Mouse (Mus musculus) kidney, adult 2 months (tissue): ENCODE measurements at regions not wholly inside any gene's neighbourhood (a gene's known extent, or its start where the extent isn't known, plus 50 kb on each side); places are given as distances from the start of the nearest gene placed in this dataset.
"Not testable (repeated sequence)": the region's sequence is repeated elsewhere in the genome, so short reads cannot be mapped to it uniquely, and the experiment has no call there.

Experiments
- DNase-seq: peaks from one replicate; pipeline ENCODE4 v3.0.0; 2021
- H3K27ac ChIP-seq: fragments of 200-500 bp; 2 replicates; pipeline ENCODE4 v1.5.1; 2012; ENCODE audit warnings: low read depth, low read length, control low read depth, inconsistent platforms; ENCODE audit not compliant: insufficient read depth
- H3K27me3 ChIP-seq: fragments of 200-500 bp; replicated peaks from 2 replicates; pipeline ENCODE4 v1.6.1; 2012; ENCODE audit warnings: mild to moderate bottlenecking, moderate library complexity, low read length, inconsistent platforms; ENCODE audit not compliant: control insufficient read depth, insufficient read depth
- H3K36me3 ChIP-seq: fragments of 200-500 bp; 2 replicates; pipeline ENCODE4 v1.6.1; 2012; ENCODE audit warnings: mild to moderate bottlenecking, moderate library complexity, low read length, inconsistent platforms; ENCODE audit not compliant: control insufficient read depth, insufficient read depth
- H3K4me1 ChIP-seq: fragments of 200-500 bp; 2 replicates; pipeline ENCODE4 v1.6.1; 2011; ENCODE audit warnings: low read length; ENCODE audit not compliant: control insufficient read depth, insufficient read depth
- H3K4me3 ChIP-seq: fragments of 200-500 bp; 2 replicates; pipeline ENCODE4 v1.5.1; 2011; ENCODE audit warnings: mild to moderate bottlenecking, low read depth, low read length, control low read depth; ENCODE audit not compliant: insufficient read depth
- CTCF ChIP-seq: fragments of 200-500 bp; conservative IDR thresholded peaks from 2 replicates; pipeline ENCODE4 v1.5.1; 2011; ENCODE audit warnings: low read depth, mild to moderate bottlenecking, control low read depth, low read length, moderate library complexity, mixed read lengths; ENCODE audit not compliant: insufficient read depth, insufficient read length
- POLR2A ChIP-seq: fragments of 200-500 bp; IDR thresholded peaks from one replicate; pipeline ENCODE4 v1.6.1; 2011; ENCODE audit warnings: low read depth, low read length, control low read depth
- WGBS: fragments of 180-500 bp; shearing (Covaris S2); methylation state at CpG from one replicate; pipeline ENCODE4 v1.1.7; 2018; 5-methylcytosine and 5-hydroxymethylcytosine counted together

DNA sequence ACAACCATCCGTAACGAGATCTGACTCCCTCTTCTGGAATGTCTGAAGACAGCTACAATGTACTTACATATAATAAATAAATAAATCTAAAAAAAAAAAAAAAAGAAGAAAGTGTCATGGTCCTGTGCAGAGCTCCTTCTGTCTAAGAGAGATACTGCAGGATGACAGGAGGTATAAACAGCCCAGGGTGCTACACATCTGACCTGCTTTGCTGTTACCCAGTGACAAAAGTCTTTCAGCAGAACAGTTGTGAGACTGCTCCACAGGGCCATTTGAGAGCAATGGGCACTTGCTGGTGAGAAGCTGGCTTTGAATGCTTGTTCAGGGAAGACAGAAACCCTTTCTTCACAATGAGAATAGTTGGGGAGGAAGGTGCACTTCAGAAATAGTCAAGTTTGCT, 102.9 kb upstream of the Ctso start:
- H3K27ac ChIP-seq = no peak overlapping the region
- 45% methylated on average over 2 of the region's 2 CpGs for WGBS
- no peak overlapping the region for H3K4me3 ChIP-seq
- H3K4me1 ChIP-seq = no peaks in the 10 kb centered on the region
- H3K27me3 ChIP-seq = no peaks in the 10 kb centered on the region
- TF ChIP-seq POLR2A = no peak
- no peak for TF ChIP-seq CTCF
- no peak for DNase-seq
- H3K36me3 ChIP-seq = no peaks in the 10 kb centered on the region

DNA sequence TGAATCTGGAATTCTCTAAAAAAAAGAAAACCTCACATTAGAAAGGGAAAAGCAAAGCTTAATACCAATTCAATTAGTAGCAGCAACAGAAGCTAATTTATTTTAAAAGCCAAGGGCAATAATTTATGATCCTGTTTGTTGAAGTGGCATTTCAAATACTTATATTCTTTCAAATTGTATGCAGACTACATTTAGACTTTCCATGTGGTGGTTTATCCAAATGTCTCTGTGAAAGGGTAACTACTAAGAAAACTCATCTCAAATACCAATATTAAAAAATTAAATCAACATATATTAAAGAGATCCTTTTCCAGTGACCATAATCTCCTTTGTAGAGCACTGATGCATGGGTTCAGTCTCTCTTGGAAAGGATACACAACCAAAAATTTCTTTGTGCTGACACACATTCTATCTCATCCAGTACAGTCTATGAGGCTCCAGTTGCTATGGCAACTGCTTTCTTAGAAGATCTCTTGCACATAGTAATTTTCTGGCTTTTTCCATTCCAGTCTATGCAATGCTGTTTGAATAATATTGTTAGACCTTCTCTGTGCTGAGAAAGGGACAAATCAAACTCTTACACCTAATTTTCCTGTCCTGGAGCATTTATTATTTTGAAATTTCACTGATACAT, 102.3 kb upstream of the Ctso start:
- no peak for DNase-seq
- Histone ChIP-seq H3K27ac (no peak overlapping the region), H3K4me1 (no peaks in the 10 kb centered on the region), H3K36me3 (no peaks in the 10 kb centered on the region), H3K27me3 (no peaks in the 10 kb centered on the region), H3K4me3 (no peak overlapping the region)
- no peak for TF ChIP-seq CTCF
- TF ChIP-seq POLR2A = no peak

DNA sequence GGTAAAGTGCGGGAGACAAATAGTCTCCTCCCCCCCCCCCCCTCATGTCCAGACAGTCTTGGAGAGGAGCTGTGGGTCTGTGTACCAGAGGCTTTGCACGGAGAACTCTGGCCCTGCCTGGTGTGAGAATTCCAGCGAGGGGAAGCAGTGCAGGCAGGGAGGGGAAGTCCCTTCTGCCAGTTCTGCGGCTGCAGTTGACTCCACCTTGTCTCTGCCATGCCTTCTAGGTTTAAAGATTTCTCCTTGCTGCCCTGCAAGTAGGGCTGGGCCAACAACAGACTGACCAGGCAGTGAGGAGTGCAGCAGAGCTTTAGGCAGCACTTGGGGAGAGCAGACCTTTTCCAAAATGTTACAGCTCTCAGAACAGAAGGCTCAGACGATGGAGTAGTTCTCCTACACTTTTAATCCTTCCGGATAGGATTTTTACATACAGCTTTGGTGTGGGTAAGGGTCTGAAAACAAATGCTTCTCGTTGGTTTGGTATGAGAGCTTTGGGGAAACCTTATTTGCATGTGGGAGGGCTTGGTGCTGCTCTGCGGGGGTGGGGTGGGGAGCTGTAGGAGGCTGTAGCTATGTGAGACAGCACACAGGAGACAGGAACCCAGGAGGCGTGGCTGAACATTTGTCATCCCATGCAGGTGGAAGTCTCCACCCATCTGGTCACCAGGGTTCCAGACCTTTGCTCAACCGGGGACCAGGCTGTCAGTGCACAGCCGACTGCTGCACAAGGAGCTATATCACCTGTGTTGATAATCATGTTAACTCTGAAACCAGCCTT, 96.8 kb upstream of the Ctso start:
- no peak for TF ChIP-seq POLR2A
- no peak for TF ChIP-seq CTCF
- DNase-seq = no peak
- Histone ChIP-seq H3K4me1 (no peaks in the 10 kb centered on the region), H3K36me3 (no peaks in the 10 kb centered on the region), H3K4me3 (no peak overlapping the region), H3K27me3 (no peaks in the 10 kb centered on the region), H3K27ac (no peak overlapping the region)
- 2% methylated on average over 11 of the region's 11 CpGs for WGBS

DNA sequence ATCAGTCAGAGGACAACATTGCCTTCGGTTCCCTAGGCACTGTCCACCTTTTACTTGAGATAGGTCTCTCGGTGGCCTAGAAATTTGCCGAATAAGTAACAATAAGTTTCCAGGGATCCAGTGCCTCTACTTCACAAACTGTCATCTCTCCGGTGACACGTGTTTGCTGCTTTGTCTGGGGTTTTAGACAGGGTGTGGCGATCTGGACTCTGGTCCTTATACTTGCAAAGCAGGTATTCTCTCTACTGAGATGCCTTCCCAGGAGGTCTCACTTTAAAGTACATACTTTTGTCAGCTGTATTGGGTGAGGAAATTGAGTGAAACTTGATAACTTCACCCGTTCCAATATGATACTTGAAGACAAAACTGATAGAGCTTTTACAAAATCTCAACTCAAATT, 95.9 kb upstream of the Ctso start:
- Histone ChIP-seq H3K27me3 (no peaks in the 10 kb centered on the region), H3K27ac (no peak overlapping the region), H3K4me1 (no peaks in the 10 kb centered on the region), H3K4me3 (no peak overlapping the region), H3K36me3 (no peaks in the 10 kb centered on the region)
- WGBS = 86% methylated on average over 7 of the region's 7 CpGs
- no peak for DNase-seq
- TF ChIP-seq POLR2A (no peak), CTCF (no peak)

DNA sequence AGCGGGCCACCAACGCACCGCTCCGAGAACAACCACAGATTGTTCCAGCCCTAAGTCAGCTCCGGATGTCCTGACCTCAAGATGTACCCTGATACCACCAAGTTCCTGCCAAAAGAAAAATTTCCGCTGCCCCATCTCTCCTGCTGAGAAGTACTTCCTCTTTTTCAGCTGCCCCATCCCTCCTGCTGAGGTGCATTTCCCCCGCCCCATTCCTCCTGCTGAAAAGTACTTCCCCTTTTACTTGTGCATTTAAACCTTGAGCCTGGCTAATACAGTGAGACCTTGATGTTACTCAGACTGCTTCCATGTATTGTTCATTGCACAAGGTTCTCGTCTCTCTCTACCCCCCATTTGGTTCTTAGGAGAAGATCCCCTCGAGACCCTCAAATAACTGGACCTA, 94.3 kb upstream of the Ctso start:
- not testable (repeated sequence) for DNase-seq, H3K27me3 ChIP-seq, H3K4me1 ChIP-seq, H3K4me3 ChIP-seq, H3K27ac ChIP-seq, H3K36me3 ChIP-seq
- WGBS = 97% methylated on average over 9 of the region's 9 CpGs

DNA sequence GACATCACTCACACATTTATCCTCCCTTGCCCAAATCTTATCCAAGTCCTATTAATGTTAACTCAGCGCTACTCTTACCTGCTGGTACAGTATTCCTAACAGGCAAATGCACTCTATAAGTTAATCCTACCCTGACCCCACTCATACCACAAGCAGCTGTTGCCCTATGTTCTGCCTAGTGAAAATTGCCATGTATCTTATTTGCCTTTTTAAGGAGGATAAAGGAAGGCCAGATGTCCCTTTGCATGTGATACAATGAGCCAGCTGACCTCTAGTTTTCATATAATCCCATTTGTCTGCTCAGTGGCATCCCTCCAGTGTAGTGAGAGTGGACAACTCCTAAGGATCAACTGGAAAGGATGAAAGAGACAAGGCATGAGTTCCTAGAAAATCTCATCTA, 67.9 kb upstream of the Ctso start:
- Histone ChIP-seq H3K27me3 (no peaks in the 10 kb centered on the region), H3K27ac (no peak overlapping the region), H3K4me3 (no peak overlapping the region), H3K4me1 (no peaks in the 10 kb centered on the region), H3K36me3 (no peaks in the 10 kb centered on the region)
- WGBS = 96% methylated on average over 1 of the region's 1 CpGs
- TF ChIP-seq CTCF = no peak
- TF ChIP-seq POLR2A = no peak
- no peak for DNase-seq
